Mouse (Mus musculus) hematopoietic stem cell, adult 5-6 weeks (primary cell): ENCODE results near the gene F3. TPM values are rescaled to one million over a fixed set of nuclear protein-coding genes. Genes with fewer than 3 reads are reported as not detected.
"Not testable (repeated sequence)": the region's sequence is repeated elsewhere in the genome, so short reads cannot be mapped to it uniquely, and the experiment has no call there.

Source experiments
- ATAC-seq, 2 experiments: fragments of 125-278 bp in 1 of 2; replicated peaks in 1 of 2; 2 replicates each; pipeline ENCODE4 v1.8.0; 2016 to 2017; ENCODE audit warnings: inconsistent platforms in 2 of 2, mild to moderate bottlenecking in 2 of 2, moderate number of reproducible peaks in 2 of 2, low read depth in 1 of 2, moderate TSS enrichment in 1 of 2; ENCODE audit not compliant: low FRiP score in 2 of 2, poor library complexity in 2 of 2, severe bottlenecking in 2 of 2, insufficient read depth in 1 of 2, low TSS enrichment in 1 of 2
- total RNA-seq: library from RNA; stranded (forward); fragments of 172-1452, 232-1000 nt; gene quantifications from 2 replicates; pipeline ENCODE4 v1.2.3, GENCODE M21; 2017

The F3 gene
- total RNA-seq, 1 experiment from 2014 or later, result 5.7 TPM

GRCm38 (mm10) chr3:121766818-121767217 is 43.5 kb downstream of the F3 start:
- peak in 1 of 2 experiments; percentile 44; a peak in 1 of 4 replicates for ATAC-seq

- ATAC-seq, result no peak
Measured at GRCm38 (mm10) chr3:121768770-121769169, 45.4 kb downstream of the F3 start.

GRCm38 (mm10) chr3:121773336-121773735 is 50.0 kb downstream of the F3 start:
- ATAC-seq, result not testable (repeated sequence)

- ATAC-seq, result peak; percentile 82 to 86
Measured at GRCm38 (mm10) chr3:121777943-121778342, 54.6 kb downstream of the F3 start.

- ATAC-seq, result no peak
Measured at GRCm38 (mm10) chr3:121783020-121783419, 59.7 kb downstream of the F3 start.

Other genes with a start within 250 kb of the F3 start
- not detected in 2 replicates for gene Slc44a3, start 191.1 kb upstream of the F3 start, total RNA-seq
- gene 4930432M17Rik, start 52.8 kb upstream of the F3 start, total RNA-seq, result not detected in 2 replicates
- 38.8 and 43.3 TPM in 2 replicates for gene Abcd3, start 91.8 kb downstream of the F3 start, total RNA-seq
- gene Arhgap29, start 229.0 kb downstream of the F3 start, total RNA-seq, result 6.0 and 6.9 TPM in 2 replicates